Mouse (Mus musculus) large intestine, adult 2 months (tissue): ENCODE measurements at regions not wholly inside any gene's neighbourhood (a gene's known extent, or its start where the extent isn't known, plus 50 kb on each side); places are given as distances from the start of the nearest gene placed in this dataset.

Experiments used
- DNase-seq: peaks from one replicate; pipeline ENCODE4 v3.0.0-alpha.2; 2012; ENCODE audit warnings: low read depth, low spot score
- WGBS: fragments of 180-500 bp; shearing (Covaris S2); methylation state at CpG from one replicate; pipeline ENCODE4 v1.1.7; 2018; 5-methylcytosine and 5-hydroxymethylcytosine counted together

DNA sequence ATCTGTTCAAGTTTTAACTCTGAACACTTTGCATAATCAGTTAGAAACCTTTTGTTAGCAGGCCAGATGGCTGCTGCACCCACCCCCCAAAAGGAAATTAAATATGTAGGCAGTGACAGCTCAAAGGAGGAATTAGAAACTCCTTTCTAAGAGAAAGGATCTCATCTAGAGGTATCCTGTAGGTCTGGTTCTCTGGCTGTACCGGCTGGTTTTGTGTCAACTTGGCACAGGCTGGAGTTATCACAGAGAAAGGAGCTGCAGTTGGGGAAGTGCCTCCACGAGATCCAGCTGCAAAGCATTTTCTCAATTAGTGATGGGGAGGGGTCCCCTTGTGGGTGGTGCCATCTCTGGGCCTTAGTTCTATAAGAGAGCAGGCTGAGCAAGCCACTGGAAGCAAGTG is 263.1 kb upstream of the Ldb2 start:
- 43% methylated on average over 2 of the region's 2 CpGs for WGBS
- no peak for DNase-seq

DNA sequence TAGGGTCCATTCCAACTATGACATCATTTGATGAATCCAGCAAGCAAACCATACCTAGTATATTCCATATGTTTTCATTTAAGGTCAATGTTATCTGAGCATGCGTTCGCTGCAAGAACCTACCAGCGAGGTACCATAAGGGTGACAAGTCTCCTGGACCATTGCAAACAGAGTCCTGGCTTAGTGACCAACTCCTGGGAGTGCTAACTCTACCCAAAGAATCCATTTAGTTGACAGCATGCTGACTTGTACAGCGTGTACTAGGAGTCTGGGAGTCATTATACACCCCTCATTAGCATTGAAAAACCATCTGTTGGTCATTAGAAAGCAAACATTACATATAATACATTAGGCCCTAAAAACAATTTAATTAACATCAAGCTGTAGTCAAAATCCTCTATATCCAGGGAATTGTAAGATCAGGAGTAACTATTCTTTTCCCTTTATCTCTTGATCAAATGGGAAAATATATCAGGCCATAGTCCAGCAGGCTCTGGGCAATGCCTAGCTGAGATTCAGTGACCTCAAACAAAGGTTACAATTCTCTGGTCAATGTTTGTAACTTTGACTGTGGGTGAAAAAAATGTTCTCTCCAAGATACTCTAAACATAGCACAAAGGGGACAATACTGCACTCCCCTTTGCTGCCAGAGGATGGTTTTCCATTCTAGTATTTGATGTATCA is 255.9 kb upstream of the Ldb2 start:
- no peak for DNase-seq
- WGBS = 75% methylated on average over 4 of the region's 4 CpGs

DNA sequence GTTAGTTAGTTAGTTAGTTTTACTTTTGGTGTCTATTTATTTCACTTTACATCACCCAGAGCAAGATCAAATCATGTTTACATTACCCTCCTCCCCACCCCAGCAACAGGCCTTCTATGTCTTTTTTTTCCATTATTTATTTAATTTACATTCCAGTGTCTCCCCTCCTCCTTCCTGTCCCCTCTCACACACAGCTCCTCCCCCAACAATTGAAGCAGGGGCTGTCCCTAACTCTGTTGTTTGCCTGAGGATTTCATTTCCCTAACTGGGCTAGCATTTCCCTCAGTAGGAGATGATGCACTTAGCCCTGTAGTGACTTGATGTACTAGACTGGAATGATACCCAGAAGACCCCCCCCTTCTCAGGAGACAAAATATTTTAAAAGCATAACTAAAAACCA is 249.9 kb upstream of the Ldb2 start:
- DNase-seq = no peak

DNA sequence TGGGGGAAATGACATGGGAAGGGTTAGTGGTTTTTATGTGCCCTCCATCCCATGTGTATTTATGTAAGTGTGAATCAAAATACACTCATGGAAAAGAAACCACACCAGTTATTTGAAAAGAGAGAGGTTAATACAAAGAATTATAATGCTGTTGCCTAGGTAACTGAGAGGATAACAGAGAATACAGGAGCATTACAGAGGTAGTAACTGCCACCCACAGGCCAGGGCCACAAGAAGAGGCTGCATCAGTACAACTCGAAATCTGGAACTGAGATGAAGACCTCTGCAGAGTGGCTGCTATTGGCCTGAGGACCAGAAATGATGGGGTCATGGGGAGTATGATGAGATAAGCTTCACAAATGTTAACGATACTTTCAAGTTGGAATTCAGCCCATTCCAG is 243.4 kb upstream of the Ldb2 start:
- 71% methylated on average over 2 of the region's 2 CpGs for WGBS
- DNase-seq = no peak

DNA sequence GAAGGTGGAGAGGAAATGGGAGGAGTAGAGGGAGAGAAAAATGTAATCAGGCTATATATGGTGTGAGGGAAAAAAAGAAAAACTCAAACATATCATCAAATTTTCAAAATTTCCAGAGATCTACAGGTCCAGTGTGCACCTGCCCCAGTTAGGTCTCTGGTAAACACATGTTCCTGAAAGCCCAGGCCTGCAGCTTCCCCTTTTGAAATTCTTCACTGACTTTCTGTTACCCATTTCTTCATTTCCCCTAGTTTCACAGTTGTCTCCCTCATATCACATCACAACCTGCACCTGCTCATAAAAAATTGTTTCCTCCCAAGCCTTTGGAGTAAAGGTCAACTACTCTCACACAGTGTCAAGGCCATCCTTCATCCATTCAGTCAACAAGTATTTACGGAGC is 236.9 kb upstream of the Ldb2 start:
- no peak for DNase-seq
- WGBS = 36% methylated on average over 1 of the region's 1 CpGs

DNA sequence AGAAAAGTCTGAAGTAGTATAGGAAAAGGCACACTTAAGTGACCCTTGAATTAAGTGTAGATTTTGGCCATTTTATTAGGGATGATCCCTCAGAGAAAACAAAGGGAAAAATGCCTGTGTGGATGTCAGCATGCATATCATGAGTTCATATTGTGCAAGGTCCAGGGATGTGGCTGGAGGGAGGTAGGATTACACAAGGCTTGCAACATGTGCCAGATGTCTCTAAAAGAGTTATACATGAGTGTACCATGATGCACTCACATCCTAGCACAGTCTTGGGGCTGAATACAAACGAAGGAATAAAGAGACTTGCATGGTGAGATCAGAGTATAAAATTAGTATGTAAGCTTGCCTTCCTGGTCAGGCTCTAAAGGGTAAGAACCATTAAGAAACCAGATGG is 233.7 kb upstream of the Ldb2 start:
- DNase-seq = no peak
- WGBS = 71% methylated on average over 1 of the region's 1 CpGs

DNA sequence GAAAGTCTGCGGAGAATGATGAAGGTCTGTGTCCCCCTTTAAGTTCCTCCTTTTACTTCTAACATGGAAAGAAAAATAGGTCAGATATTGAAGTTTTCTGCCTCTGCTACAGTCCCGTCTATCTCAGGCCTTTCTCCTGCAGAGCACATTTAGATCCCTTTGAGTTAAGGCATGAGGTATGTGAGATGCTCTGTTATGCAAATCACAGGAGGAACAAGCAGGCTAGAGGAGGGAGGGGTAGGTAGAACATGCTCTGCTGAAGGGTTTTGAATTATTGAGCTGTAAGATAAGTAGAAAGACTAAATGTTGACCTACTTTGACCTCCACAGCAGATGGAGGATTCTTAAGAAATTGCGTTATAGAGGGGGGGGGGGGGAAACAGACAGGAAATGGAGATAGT is 228.4 kb upstream of the Ldb2 start:
- DNase-seq = no peak
- WGBS = 58% methylated on average over 3 of the region's 3 CpGs

DNA sequence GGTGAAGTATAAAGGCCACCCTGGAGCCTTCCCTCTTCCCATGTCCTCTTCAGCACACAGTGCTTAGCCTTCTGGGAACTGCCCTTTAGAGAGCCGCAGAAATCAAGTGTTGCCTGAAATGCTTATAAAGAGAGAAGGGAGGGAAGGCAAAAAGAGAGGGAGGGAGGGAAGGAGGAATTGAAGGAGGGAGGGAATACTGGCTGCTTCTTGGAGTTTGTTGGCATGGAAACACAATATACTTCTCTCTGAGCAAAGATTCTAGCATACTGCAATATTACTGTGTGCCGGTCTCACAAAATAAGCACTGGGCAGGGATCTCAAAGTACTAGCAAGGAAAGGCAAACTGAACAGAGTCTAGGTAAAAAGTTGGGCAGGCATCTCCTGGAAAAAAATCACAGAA is 225.9 kb upstream of the Ldb2 start:
- 72% methylated on average over 2 of the region's 2 CpGs for WGBS
- DNase-seq = no peak

DNA sequence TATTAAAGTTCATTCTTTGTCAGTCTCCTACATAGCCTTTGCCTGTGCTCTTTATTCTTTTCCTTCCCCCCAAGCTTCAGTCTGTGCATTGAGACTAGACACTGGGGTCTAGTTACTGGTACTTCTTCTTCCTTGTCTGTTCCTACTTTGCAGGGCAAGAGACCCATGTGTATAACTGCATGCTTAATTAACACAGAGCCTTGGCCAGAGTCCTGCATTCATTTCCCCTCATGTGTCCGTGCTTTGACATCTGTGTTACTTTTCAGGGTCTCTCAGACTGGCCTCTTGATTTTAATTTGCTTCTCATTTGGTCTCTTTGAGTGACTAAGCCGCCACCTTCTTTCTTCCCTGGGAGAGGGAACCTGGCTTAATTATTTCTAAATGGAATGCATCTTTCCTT is 208.4 kb upstream of the Ldb2 start:
- WGBS = 66% methylated on average over 2 of the region's 2 CpGs
- DNase-seq = no peak

DNA sequence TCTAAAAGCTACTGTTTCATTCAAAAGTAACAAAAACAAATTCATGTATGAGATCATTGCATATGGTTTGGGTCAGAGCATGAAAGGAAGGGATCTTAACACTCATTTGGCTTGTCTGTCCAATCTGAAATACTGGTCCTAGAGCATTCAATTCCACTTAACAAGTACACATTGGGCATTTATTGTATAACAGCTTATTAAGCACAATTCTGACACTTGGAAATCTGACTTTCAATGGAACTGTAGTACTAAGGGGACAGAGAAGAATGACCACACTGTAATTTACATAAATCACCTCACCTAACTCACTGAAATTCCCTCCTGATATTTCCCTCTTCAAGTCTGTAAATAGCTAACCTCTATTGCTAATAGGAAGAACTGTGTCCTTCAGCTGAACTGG is 201.5 kb upstream of the Ldb2 start:
- DNase-seq = no peak

DNA sequence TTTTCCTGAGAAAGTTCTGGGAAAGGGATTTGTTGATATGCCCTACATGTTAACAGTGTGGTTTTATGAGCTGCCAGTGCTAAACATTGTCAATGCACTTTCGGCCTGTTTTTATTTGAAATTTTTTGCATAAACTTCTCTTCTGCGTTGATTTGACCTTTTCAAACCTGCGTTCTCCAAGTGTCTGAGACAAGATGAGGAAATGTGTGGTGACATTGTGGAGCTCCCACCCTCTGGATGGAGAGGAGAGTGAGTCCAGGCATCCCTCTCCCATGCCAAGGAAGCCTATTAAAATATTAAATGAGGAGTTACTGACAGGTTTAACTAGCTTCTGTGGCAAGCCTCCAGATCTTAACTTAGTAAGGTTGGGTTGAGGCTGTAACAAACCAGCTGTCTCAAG is 199.6 kb upstream of the Ldb2 start:
- no peak for DNase-seq
- 60% methylated on average over 3 of the region's 3 CpGs for WGBS

DNA sequence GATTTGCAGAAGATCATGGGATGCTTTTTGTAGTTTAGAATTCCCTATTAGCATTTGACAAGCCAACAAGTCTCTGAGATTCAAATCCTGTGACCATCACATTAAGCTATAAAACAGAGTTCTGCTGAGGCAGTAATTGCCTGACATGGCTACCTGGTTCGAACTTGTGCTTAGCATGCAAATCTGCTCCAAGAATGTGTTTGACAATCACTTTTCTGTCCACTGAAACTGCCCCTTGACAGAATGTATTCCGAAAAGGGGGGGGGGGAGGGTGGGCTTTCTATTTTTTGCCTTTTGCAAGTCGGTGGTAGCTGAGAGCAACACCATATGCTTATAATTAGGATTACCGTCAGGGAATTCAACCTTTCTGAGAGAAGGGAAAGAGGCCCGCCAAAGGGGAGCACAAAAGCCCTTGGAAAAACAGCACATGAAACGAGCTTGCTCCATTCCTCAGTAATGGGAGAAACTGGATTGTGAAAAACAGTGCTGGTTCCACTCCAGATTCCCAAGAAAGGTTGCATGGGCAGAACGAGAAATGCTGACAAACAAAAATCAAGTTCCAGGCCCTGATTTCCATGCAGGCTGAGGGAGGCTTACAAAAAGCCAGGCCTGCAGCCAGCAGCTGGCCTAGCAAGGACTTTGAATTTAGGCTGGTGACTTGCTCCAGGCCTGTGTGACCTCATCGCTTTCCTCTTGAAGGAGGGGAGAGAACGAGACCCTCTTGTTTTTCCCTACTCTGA is 176.1 kb upstream of the Ldb2 start:
- WGBS = 54% methylated on average over 9 of the region's 9 CpGs
- no peak for DNase-seq

DNA sequence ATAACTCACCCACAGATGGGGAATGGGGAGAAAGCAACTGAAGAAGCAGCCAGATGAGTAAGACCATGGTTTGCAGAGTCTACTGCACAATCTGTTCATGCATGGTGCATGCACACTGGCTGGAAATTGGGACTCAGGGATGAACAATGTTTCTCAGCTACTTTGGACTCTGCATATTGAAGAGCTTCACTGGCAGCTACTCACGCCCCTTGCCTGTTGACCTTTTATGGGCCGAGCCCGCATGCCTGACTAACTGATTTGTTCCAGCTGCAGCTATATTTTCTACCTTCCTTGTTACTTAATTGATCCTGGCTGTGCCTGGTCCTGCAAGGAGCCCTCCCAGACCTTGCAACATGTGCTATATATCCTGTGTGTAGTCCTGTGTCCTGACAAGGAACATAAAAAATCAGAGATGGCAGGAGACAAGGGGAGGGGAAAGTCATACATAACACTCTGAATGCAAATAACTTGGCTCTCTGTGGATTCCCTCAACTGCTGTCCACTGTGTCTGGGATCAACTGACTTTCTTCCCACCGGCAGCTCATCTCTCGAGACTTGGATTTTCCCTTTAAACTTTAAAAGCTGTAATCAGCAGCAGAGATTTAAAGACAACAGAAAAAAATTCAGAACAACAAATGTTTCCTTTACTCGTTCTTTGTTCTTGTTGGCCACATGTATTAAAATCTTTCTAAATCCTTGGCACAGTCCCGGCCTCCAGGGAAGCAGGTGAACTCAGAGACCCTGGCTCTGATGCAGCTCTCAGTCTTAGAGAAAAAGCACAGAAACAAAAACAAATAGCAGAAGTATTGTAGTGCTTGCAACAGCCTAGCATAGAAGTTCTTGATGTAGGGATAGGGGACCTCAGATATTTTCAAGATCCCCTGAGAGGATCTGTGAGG is 143.8 kb upstream of the Ldb2 start:
- WGBS = 38% methylated on average over 7 of the region's 7 CpGs
- DNase-seq = no peak

DNA sequence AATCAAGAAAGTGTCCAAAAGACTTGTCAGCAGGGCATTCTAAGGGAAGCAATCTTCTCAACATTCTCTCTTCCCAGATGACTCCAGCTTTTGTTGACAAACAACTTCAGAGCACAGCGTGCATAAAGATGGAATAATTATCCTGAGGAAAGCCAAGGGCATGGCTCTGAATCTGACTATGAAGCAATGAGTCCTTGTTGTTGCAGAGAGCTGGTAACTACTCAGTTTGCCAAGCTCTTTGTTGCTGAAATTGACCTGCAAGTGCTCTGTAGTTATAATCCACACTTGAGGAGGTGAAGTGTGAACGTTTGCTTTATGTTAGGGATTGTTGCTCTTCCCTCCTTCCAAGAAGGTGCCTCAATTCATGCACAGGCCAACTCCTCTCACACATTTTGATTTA is 143.1 kb upstream of the Ldb2 start:
- no peak for DNase-seq
- 53% methylated on average over 2 of the region's 2 CpGs for whole genome bisulfite sequencing

DNA sequence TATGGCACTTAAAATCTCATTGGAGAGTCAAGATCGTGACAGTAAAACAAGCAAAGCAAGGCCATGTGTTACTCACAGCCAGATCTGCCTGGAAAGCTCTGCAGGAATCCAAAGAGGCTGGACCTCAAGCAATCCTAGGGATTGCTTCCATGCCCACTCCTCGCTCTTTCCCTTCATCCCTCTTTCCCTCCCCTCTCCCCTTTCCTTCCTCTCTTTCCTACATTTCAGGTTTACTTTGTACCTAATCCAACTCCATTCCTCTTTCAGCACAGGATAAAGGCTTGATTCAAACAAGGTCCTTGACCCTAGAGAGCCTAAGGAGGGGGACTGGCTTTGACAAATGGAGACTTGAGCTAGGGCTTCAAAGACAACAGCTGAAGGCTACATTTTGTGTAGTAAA is 126.0 kb upstream of the Ldb2 start:
- DNase-seq = no peak
- WGBS = 35% methylated on average over 2 of the region's 2 CpGs

DNA sequence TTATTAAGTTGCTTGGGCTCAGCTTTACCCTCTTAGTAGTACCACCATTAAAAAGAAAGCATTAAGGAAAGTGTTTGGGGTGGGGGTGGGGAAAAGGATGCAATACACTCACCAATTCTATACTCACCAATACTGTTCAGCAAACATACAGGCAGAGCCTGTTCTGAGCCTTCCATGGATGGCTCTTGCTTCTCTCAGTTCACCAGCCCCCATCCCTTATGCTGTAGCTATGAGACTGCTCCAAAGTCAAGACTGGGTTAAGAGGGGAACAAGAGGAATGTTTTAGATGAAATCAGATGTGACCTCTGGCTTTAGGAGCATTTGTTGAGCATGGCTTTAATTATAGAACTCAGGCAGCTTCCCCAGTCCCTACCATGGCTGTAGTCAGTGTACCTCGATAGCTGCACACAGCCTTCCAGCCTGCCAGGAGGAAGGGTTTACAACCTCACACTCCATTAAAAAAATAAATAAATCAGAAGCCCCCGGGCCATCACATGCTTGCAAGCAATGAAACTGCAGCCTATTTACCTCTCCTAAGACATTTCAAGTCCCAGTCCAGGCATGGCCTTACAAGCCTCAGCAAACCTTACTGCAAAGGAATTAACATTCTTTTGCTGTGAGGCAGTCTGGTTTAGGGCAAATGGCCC is 122.8 kb upstream of the Ldb2 start:
- no peak for DNase-seq
- WGBS = 22% methylated on average over 2 of the region's 2 CpGs

DNA sequence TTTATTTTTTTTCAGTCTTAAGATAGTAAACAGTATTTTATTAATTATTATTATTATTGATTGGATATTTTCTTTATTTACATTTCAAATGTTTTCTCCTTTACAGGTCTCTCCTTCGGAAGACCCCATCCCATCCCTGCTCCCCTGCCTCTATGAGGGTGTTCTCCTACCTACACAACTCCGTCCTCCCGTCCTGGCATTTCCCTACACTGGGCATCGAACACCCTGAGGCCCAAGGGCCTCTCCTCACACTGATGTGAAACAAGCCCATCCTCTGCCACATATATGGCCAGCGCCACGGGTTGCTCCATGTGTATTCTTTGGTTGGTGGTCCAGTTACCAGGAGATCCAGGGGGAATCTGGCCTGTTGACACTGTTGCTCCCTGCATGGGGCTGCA is 118.3 kb upstream of the Ldb2 start:
- WGBS = 94% methylated on average over 6 of the region's 6 CpGs
- no peak for DNase-seq

DNA sequence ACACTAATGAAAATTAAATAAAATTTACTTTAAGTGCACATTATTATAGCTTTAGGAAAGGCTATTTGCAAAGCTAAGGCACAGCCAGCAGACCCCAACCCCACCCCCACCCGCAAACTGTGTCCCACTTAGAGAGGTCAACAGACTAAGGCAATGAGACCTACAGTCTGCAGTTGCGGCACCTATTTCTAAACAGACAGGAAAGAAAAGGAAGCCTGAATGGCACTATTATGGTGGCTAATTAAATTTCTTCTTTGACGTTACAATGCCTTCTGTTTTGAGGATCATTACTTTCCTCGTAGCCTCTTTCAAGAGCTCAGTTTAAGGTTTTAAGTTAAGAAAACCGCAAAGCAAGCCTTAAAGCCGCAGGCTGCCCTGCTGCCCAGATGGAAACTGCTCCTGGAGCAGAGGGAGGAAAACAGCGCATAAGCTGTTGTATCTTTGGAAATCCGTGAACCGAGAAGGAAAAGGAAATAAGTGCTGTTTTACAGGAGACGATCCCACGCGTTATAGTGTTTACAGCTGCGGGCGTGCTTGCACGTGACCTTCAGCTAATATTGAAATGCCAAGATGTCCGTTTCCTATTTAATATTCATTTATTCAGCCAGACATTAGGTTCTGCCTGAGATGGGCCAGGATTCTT is 117.8 kb upstream of the Ldb2 start:
- DNase-seq = no peak
- 44% methylated on average over 16 of the region's 16 CpGs for WGBS

DNA sequence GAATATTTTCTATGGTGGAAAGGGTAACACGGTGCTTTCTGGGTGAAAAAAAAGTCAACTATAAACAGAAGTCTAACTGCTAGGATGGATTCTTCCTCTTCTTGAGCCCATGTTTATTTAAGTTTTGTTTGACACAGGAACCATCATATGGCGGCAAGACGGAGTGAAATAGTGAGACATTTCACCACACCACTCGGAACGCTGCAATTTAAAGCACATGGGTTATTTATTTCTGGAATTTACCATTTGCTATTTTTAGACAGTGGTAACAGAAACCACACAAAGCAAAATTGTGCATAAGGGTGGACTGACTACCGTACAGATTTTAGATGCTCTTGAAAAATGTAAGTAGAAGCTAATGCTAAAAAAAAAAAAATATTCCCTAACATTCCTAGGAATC is 103.1 kb upstream of the Ldb2 start:
- DNase-seq = no peak
- WGBS = 53% methylated on average over 6 of the region's 6 CpGs

DNA sequence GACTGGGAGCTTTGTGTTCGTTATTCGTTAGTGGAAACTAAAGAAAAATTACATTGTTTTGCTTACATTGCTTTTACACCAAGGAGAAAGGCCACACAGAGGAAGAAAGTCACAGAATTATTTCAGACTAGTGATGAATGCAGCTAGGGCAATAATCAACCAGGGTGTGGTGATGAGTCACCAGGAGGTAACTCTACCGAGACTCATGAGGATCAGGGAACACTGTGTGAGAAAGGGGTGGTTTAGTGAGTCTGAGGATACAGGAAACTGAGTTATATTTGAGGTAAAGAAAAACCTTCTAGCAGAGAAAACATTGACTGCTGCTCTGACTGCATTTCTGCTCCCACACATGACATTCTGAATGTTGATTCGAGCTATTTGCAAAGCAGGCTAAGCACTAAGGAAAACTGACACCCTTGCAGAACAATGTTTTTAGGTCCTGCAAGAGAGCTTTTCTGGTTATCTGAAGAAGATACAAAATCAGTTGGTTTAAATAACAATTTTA is 87.1 kb upstream of the Ldb2 start:
- no peak for DNase-seq
- WGBS = 39% methylated on average over 4 of the region's 4 CpGs
